Mouse (Mus musculus) liver (tissue): ENCODE data around the gene Ncaph.
A peak's percentile ranks its signal among the peaks of the same experiment; 100 is the strongest.
"Not testable (repeated sequence)": the region's sequence is repeated elsewhere in the genome, so short reads cannot be mapped to it uniquely, and the experiment has no call there.

ENCODE experiments used
- DNase-seq: peaks from one replicate; pipeline ENCODE4 v3.0.0-alpha.2; 2020; ENCODE audit warnings: mixed read lengths

The Ncaph gene

GRCm38 (mm10) chr2:127133621-127134461 lies at the start of gene Ncaph:
Gene Ncaph, minus strand, starts transcription at chr2:127133954.
- peak; percentile 95 for DNase-seq

- peak; percentile 80 for DNase-seq
Observed at GRCm38 (mm10) chr2:127182598-127183381, 49.0 kb upstream of the Ncaph start.

DNA sequence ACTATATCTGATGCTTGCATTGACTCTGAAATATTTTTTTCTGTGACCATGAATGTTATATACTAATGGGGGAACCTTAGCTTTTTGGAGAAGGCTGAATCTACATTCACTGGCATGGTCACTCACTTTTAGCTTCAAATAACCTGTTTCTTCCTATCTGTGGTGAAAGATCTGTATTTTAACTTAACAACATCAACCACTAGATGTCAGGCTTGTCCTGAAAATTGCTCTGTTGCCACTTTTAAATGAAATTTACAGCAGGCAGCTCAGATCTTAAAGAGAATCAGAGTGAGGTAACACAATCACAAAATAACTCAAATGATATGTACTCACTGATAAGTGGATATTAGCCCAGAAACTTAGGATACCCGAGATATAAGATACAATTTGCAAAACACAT lies 32.5 kb upstream of the Ncaph start:
- not testable (repeated sequence) for DNase-seq

DNA sequence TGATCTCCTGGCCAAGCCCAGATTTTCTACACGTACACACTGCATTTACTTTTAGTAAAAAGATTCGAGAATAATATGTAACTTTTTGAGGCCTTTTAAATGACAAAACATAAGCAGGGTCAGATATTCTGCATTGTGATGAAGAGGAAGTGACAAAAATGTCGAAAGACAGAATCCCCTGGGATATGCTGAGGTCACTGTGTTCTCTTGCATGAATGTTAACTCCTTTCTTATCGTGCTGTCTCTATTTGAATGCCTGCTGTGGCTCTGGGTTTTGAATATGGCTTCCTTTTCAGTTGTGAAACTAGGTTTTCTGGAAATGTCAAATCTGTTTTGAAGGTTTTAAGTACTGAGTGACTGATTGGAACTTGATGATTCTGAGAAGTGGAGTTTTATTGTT lies 31.9 kb upstream of the Ncaph start:
- DNase-seq: no peak

GRCm38 (mm10) chr2:127145699-127146098 lies 11.9 kb upstream of the Ncaph start:
- peak; percentile 32 for DNase-seq

DNA sequence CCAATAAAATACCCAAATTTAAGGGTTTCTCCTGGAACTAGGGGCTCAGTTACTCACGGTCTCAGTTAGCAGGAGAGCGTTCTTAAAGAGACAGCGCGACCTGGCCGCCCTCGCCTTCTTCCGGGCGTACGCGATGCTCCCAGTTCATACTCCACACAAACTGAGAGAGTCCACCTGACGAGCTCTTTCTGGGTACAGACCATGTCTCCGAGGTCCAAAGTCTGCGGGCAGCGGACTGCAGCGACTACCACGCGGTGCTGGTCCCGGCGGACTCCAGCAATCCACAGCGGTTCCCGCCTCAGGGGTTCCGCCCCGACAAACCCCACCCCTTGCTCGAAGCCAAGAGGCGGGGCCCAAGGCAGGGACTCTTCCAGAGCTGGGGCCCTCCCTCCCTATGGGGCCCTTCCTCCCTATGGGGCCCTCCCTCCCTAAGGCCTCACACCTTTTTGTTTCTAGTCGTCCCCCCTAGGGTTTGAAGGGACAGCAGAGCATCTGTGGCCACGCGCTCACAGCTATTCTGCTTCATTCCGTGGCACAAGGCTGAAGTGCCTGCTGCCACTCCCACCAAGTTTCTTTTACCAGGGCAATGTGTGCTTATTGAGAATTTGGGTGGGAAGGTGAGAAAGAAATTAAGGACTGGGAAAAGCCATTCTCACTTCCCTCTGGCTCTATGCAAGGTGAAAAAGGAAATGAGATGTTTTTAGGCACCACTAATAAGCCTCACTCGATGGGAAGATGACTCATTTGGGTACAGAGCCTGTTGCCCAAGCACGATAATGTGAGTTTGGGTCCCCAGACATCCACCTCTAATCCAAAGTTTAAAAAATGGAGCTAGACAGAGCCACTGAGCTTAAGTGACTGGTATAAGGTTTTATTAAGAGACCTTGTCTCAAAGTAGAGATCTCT lies 9.7 kb upstream of the Ncaph start, which contains the start of gene Itpripl1:
Itpripl1 (minus strand) TSS at position 285 of the 906 bp plus-strand sequence.
- DNase-seq: peak; percentile 96

DNA sequence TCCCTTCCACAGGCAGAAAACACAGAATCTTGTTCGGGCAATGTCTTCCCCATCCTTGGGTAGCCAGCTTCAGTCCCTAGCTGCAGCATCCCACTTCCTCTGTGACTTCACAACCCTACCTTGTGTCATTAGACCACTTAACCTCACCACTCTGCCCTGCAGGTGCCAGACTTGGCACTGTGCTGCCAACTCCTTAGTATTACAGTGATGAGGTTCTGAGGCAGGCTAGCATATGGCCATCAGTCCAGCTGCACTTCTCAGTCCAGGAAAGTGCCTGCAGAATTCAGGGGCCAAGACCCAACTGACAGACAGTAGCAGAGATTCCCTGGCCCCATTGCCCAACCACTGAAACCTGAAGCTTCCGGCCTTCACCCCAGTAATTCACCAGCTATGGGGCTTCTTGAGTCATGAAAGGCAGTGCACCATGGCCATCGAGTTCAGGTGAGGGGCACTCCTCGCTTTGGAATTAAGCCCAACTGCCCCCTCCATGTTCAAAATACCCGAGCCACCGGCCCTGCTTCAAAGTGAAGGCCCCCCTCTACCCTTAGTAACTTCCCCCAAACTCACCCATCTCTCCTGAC lies 8.9 kb upstream of the Ncaph start:
- no peak for DNase-seq

DNA sequence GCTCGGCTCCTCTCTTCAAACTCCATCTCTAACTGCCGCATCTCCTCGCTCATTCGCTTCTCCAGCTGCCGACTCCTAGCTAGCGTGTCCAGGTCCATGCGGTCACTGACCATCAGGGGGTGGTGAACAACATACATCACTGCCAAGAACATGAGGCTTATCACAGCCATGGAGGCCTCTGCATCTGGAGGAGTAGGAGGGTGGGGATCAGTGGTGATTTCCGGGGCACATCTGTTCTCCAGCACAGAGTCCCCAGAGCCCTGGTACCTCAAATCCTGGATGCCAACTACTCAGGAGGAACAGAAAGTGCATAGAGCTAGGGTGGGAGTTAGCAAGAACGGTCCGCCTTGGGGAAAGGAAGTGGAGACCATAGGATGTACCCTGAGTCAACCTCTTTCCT lies 8.3 kb upstream of the Ncaph start:
- peak; percentile 58 for DNase-seq

- no peak for DNase-seq
Observed at GRCm38 (mm10) chr2:127140011-127140410, 6.3 kb upstream of the Ncaph start.

GRCm38 (mm10) chr2:127139605-127140004 lies 5.9 kb upstream of the Ncaph start:
- DNase-seq: no peak

GRCm38 (mm10) chr2:127139094-127139493 lies 5.3 kb upstream of the Ncaph start:
- no peak for DNase-seq

DNA sequence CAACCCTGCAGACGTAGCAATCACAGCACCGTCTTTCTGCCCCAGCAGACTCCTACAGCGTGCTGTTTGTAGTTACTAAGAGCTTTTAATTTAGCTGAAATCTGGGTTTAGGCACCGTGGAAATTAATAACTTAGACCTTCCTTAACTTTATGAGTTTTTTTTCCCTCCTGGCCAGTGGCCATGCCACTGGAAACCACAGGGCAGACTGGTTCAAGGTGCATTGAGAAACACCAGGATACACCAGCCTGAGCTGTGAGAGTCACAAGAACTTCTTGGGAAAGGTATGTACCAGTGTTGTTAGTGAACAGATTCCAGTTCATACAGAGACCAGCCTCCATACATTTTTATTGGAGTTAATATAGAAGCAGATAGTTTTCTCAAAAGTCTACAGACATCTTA lies 4.7 kb upstream of the Ncaph start:
- no peak for DNase-seq

DNA sequence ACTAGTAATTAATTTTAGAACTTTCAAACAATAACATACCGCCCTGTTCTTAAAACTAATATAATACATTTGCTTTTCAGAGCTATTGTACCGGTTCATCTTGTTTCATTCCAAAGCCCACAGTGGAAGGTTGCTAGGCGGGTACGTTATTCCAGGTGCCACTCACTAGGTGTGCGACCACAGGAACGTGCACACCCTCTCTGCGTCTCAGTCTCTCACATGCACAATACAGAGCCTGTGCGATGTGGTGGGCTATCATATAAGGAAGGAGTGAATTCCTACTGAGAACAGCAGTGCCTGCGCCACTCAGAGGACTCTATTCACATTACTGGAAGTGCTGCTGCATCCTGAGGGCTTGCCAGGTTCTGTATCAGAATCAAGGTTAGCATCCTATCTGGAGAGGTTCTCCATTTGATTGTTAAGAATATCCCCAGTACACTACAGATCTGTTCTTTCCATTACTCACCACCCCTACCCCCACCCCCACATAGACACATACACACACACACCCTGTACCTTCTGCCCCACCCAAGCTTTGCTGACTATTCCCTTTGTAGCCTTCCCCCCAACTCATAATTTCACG lies 4.2 kb upstream of the Ncaph start:
- no peak for DNase-seq

- peak; percentile 44 for DNase-seq
Observed at GRCm38 (mm10) chr2:127136979-127137378, 3.2 kb upstream of the Ncaph start.

GRCm38 (mm10) chr2:127135255-127135654 lies 1.5 kb upstream of the Ncaph start:
- DNase-seq: not testable (repeated sequence)

- no peak for DNase-seq
Observed at GRCm38 (mm10) chr2:127131353-127131752, 2.4 kb downstream of the Ncaph start.

DNA sequence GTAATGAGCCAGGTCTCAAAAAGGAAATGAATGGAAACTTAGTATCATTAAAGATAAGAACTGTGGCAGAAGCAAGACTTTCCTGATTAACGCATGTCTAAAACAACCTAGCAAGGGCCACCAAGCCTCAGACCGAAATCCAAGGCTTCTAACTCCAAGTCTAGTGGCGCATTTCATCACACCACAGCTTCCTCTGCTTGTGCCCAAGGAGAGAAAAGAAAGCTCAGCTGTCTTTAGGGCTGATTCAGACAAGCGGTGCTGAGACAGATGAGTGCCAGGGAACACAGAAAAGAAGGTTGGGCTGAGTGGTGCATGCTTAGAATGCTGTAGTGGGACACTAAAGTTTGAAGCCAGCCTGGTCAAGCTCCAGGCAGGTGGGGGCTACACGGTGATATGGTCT lies 4.8 kb downstream of the Ncaph start:
- no peak for DNase-seq

DNA sequence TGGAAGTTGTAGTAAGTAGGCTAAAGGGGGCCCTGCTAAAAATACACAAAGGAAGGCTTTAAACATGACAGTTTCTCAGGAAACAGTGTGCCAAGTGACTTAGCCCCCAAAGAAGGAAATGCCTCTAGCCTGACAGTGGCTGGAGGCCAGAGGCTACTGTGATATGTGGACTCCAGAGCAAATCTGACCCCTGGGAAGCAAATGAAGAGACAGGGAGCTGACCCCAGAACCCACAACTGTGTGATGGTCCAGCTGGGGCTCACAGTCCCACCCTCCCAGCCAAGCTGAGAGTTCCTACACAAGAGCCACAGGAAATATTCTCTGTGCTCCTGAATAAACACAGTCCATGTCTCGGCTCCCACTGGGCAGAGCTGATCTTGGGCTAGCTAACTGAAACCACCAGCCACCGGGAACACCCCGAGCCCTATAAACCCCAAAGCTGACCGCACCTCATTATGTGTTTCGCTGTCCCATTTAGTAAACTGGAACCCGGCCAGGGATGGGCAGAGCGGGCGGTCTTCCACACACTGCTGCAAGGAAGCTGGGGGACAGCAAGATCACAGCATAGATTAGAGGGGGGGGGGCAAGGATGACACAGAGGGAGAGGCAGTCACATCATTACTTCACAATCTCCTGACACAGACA lies 12.0 kb downstream of the Ncaph start:
- DNase-seq: no peak

GRCm38 (mm10) chr2:127108986-127109385 lies 24.8 kb downstream of the Ncaph start:
- no peak for DNase-seq

GRCm38 (mm10) chr2:127092000-127092399 lies 41.8 kb downstream of the Ncaph start:
- DNase-seq: no peak

- not testable (repeated sequence) for DNase-seq
Observed at GRCm38 (mm10) chr2:127090151-127090550, 43.6 kb downstream of the Ncaph start.
